7 mouse cellular contexts compared by ENCODE assay signal in the genomic region with DNA sequence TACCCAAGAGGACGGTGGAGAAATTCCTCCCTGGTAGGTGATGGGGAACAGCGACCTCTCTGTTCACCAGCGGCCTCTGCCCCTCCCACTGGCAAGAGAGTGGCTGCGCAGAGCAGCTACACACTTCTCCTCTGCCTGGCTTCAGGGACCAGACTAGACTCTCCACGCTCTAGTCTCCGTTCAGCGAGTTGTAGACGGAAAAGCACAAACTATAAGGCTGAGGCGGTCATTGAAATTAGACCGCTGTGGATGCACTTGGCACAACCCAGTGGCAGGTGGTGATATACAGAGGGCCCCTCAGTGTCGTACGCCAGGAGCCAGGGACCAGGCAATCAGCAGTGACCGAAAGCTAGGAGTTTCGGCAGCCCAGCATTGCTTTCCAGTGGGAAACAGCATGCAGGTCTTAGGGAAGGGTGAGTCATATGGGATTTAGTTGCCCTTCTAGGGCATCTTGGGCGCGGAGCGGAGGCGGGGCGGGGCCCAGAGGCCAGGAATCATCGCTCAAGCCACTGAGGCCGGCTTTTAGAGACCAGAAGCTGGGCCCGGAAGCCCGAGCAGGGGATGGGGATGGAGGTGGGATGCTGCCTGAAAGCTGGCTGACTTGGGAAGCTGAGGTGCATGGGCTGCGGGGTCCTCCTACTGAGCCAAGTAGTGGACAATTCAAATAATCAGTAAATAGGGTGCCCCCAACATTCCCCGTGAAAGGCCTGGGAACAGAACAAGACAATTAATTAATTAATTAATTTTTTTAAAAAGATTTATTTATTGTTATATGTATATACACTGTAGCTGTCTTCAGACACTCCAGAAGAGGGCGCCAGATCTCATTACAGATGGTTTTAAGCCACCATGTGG. TPM values are rescaled to one million over a fixed set of nuclear protein-coding genes. Genes with fewer than 3 reads are reported as not detected.
A peak's percentile ranks its signal among the peaks of the same experiment; 100 is the strongest.
DNase-seq lines count a peak whose midpoint lies in the region; ATAC-seq and TF ChIP-seq lines count a peak whose summit lies in the region.

No protein-coding gene starts in this region.

- peak overlapping the region; percentile 97 for H3K4me3 ChIP-seq in ES-Bruce4 (ENCODE audit: low read depth, low read length)
- peak overlapping the region; percentile 57 for H3K4me3 ChIP-seq in heart, embryonic 16.5 days (ENCODE audit: low read length)

- DNase-seq in WW6 (ENCODE audit: low read depth, low spot score), result peak; percentile 57
- peak; percentile 80 for DNase-seq in embryo, embryonic 11 days
- peak; percentile 41 to 60 for DNase-seq in kidney, postnatal 4 days
- no peak for DNase-seq in T-cell, adult 2 months (ENCODE audit: low spot score)

- no peaks in the 10 kb centered on the region for H3K9me3 ChIP-seq in ES-Bruce4 (replicated peaks; ENCODE audit: control insufficient read depth, insufficient read depth, low read length, poor library complexity, severe bottlenecking)
- H3K9me3 ChIP-seq in heart, embryonic 16.5 days (replicated peaks; ENCODE audit: control insufficient read depth, low read length), result no peaks in the 10 kb centered on the region

- peak; percentile 71 for ATAC-seq in heart, embryonic 16.5 days (replicated peaks; ENCODE audit: extremely low read depth, insufficient read depth, low FRiP score)
- ATAC-seq in megakaryocyte-erythroid progenitor cell, adult 5-6 weeks (replicated peaks; ENCODE audit: low FRiP score, low TSS enrichment, poor library complexity, severe bottlenecking), result peak; percentile 97

- peak overlapping the region; percentile 69 for H3K27ac ChIP-seq in ES-Bruce4 (ENCODE audit: insufficient read depth, low read length)
- H3K27ac ChIP-seq in heart, embryonic 16.5 days (ENCODE audit: low read length), result no peak overlapping the region; the same call in 1 of the 2 replicates

- TF ChIP-seq POLR2A in ES-Bruce4 (IDR thresholded peaks at IDR 0.05; ENCODE audit: insufficient read depth, low read length), result peak; percentile 45

- peak overlapping the region; percentile 85 for H3K4me2 ChIP-seq in heart, embryonic 16.5 days (ENCODE audit: low read depth, low read length)

- no peaks in the 10 kb centered on the region for H3K4me1 ChIP-seq in ES-Bruce4 (ENCODE audit: control insufficient read depth, insufficient read depth, low read length)
- peaks cover 3% of the 10 kb centered on the region; the same call in 1 of the 2 replicates for H3K4me1 ChIP-seq in heart, embryonic 16.5 days (ENCODE audit: control insufficient read depth, insufficient read depth, low read length)

- 6% methylated on average over 26 of the region's 26 CpGs for WGBS in heart, embryonic 16.5 days

- H3K9ac ChIP-seq in ES-Bruce4 (ENCODE audit: low read depth, poor library complexity, severe bottlenecking), result peak overlapping the region; percentile 87
- H3K9ac ChIP-seq in heart, embryonic 16.5 days (ENCODE audit: low read length), result peak overlapping the region; percentile 68

- TF ChIP-seq EP300 in ES-Bruce4 (IDR thresholded peaks at IDR 0.05; ENCODE audit: insufficient read depth, low read depth, low read length), result 0 out of 2 replicates have a peak, but pooled peaks have one; percentile 20

- TF ChIP-seq CTCF in ES-Bruce4 (IDR thresholded peaks at IDR 0.05; ENCODE audit: low read depth, low read length), result peak; percentile 73

- no peaks in the 10 kb centered on the region for H3K27me3 ChIP-seq in ES-Bruce4 (ENCODE audit: control insufficient read depth, insufficient read depth, low read length, poor library complexity, severe bottlenecking)
- H3K27me3 ChIP-seq in heart, embryonic 16.5 days (ENCODE audit: control insufficient read depth, insufficient read depth, low read length), result no peaks in the 10 kb centered on the region

- H3K36me3 ChIP-seq in ES-Bruce4 (ENCODE audit: control insufficient read depth, insufficient read depth, low read length, poor library complexity, severe bottlenecking), result no peaks in the 10 kb centered on the region
- H3K36me3 ChIP-seq in heart, embryonic 16.5 days (ENCODE audit: control insufficient read depth, insufficient read depth), result no peaks in the 10 kb centered on the region

RNA-seq across cellular contexts. Expression of a gene that starts 6.9 kb away (rescaled TPM):
- polyA plus RNA-seq in ES-Bruce4 (2011; ENCODE audit: insufficient read depth, insufficient read length, low read depth, missing spikeins), result not detected in 2 replicates
- 0.12 and 0.16 TPM in 2 replicates for polyA plus RNA-seq in heart, embryonic 16.5 days (2015; fragmentation: Nextera tagmentation; extraction: Ambion mirVana)
- total RNA-seq in megakaryocyte-erythroid progenitor cell, adult 5-6 weeks (2014; fragmentation: Nextera tagmentation), result not detected in 2 replicates
- total RNA-seq in megakaryocyte-erythroid progenitor cell, adult 5-6 weeks (2017), result not detected in 2 replicates

RNA-seq across cellular contexts. Expression of a gene that starts 20.5 kb away (rescaled TPM):
- 68.4 and 72.5 TPM in 2 replicates for polyA plus RNA-seq in ES-Bruce4 (2011; ENCODE audit: insufficient read depth, insufficient read length, low read depth, missing spikeins)
- polyA plus RNA-seq in heart, embryonic 16.5 days (2015; fragmentation: Nextera tagmentation; extraction: Ambion mirVana), result 134 and 141 TPM in 2 replicates
- total RNA-seq in megakaryocyte-erythroid progenitor cell, adult 5-6 weeks (2014; fragmentation: Nextera tagmentation), result 76.3 and 83.3 TPM in 2 replicates
- 80.5 and 105 TPM in 2 replicates for total RNA-seq in megakaryocyte-erythroid progenitor cell, adult 5-6 weeks (2017)

RNA-seq across cellular contexts. Expression of a gene that starts 20.6 kb away (rescaled TPM):
- 165 and 181 TPM in 2 replicates for polyA plus RNA-seq in ES-Bruce4 (2011; ENCODE audit: insufficient read depth, insufficient read length, low read depth, missing spikeins)
- polyA plus RNA-seq in heart, embryonic 16.5 days (2015; fragmentation: Nextera tagmentation; extraction: Ambion mirVana), result 118 and 126 TPM in 2 replicates
- total RNA-seq in megakaryocyte-erythroid progenitor cell, adult 5-6 weeks (2014; fragmentation: Nextera tagmentation), result 152 and 166 TPM in 2 replicates
- 202 and 220 TPM in 2 replicates for total RNA-seq in megakaryocyte-erythroid progenitor cell, adult 5-6 weeks (2017)

RNA-seq across cellular contexts. Expression of a gene that starts 26.5 kb away (rescaled TPM):
- polyA plus RNA-seq in ES-Bruce4 (2011; ENCODE audit: insufficient read depth, insufficient read length, low read depth, missing spikeins), result 90.3 and 95.5 TPM in 2 replicates
- 32.5 and 37.9 TPM in 2 replicates for polyA plus RNA-seq in heart, embryonic 16.5 days (2015; fragmentation: Nextera tagmentation; extraction: Ambion mirVana)
- total RNA-seq in megakaryocyte-erythroid progenitor cell, adult 5-6 weeks (2014; fragmentation: Nextera tagmentation), result 12.6 and 21.0 TPM in 2 replicates
- 10.9 and 12.6 TPM in 2 replicates for total RNA-seq in megakaryocyte-erythroid progenitor cell, adult 5-6 weeks (2017)

RNA-seq across cellular contexts. Expression of a gene that starts 26.7 kb away (rescaled TPM):
- 58.9 and 64.4 TPM in 2 replicates for polyA plus RNA-seq in ES-Bruce4 (2011; ENCODE audit: insufficient read depth, insufficient read length, low read depth, missing spikeins)
- polyA plus RNA-seq in heart, embryonic 16.5 days (2015; fragmentation: Nextera tagmentation; extraction: Ambion mirVana), result 32.0 and 36.9 TPM in 2 replicates
- 297 and 354 TPM in 2 replicates for total RNA-seq in megakaryocyte-erythroid progenitor cell, adult 5-6 weeks (2014; fragmentation: Nextera tagmentation)
- total RNA-seq in megakaryocyte-erythroid progenitor cell, adult 5-6 weeks (2017), result 162 and 277 TPM in 2 replicates
